ENCODE assay signal across 8 mouse cellular contexts in the genomic region with DNA sequence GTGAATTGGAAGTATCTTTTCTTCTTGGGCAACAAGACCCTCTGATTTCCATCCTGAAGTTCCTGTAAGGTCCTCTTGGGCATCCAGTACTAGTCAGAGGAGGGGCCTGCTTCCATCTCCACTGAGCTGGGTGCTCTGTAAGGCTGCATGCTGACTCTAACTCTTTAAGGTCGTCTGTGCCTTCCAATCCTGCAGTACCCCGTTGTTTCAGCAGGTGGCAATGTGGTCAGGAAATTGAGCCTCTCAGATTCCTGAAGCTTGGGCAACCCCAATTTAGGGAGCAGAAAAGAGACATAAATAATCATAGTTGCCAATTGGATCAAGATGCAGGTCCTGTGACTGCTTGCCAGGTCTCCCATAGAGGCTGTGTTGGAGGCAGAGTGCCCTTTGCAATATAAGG. TPM values are rescaled to one million over a fixed set of nuclear protein-coding genes. Genes with fewer than 3 reads are reported as not detected.
DNase-seq lines count a peak whose midpoint lies in the region; ATAC-seq and TF ChIP-seq lines count a peak whose summit lies in the region.
"Had no signal": no experiment of that assay in that cellular context is flagged by ENCODE, and none has a peak within 500 bp of the region (broad histone marks: within the 10 kb centered on the region; RNA-seq: fewer than 3 reads in every experiment).

No protein-coding gene starts in this region.

- no peaks in the 10 kb centered on the region for H3K27me3 ChIP-seq in G1E (ENCODE audit: insufficient read depth, low read length)
- H3K27me3 ChIP-seq in embryonic facial prominence, embryonic 11.5 days (ENCODE audit: control insufficient read depth, insufficient read depth, low read length) = no peaks in the 10 kb centered on the region; the same call in 1 of the 2 replicates
- H3K27me3 ChIP-seq in hindbrain, embryonic 11.5 days (ENCODE audit: control insufficient read depth, insufficient read depth, low read length) = no peaks in the 10 kb centered on the region
- H3K27me3 ChIP-seq: limb, embryonic 13.5 days had no signal

- no peak for ATAC-seq in G1E (ENCODE audit: extremely low read depth, insufficient number of reproducible peaks, low FRiP score, poor library complexity, severe bottlenecking)
- no peak for ATAC-seq in embryonic facial prominence, embryonic 11.5 days (replicated peaks; ENCODE audit: insufficient number of reproducible peaks, low FRiP score, low TSS enrichment, low read depth)
- ATAC-seq in hindbrain, embryonic 11.5 days (ENCODE audit: low FRiP score) = 0 out of 2 replicates have a peak, but pooled peaks have one; percentile 23
- peak; percentile 69 for ATAC-seq in megakaryocyte, adult 5-6 weeks (ENCODE audit: poor library complexity, severe bottlenecking)

- no peak for DNase-seq in G1E (ENCODE audit: low spot score)
- DNase-seq in adrenal gland, adult 8-10 months = peak; percentile 29
- peak; percentile 85 for DNase-seq in embryonic facial prominence, embryonic 11.5 days (ENCODE audit: low spot score)
- DNase-seq in hindbrain, embryonic 11.5 days (ENCODE audit: low spot score) = peak; percentile 88
- DNase-seq in layer of hippocampus, postnatal 10 days (ENCODE audit: low spot score in 2 of 2) = peak; percentile 87 to 93
- peak; percentile 80 for DNase-seq in right cerebral cortex, postnatal 14 days

- H3K36me3 ChIP-seq in G1E (replicated peaks) = no peaks in the 10 kb centered on the region
- no peaks in the 10 kb centered on the region for H3K36me3 ChIP-seq in embryonic facial prominence, embryonic 11.5 days (replicated peaks; ENCODE audit: control insufficient read depth, insufficient read depth, low read depth, low read length)
- no peaks in the 10 kb centered on the region for H3K36me3 ChIP-seq in hindbrain, embryonic 11.5 days (ENCODE audit: control insufficient read depth, insufficient read depth, low read length)
- H3K36me3 ChIP-seq: limb, embryonic 13.5 days had no signal

- peak; percentile 26; the same call in 1 of the 2 replicates for TF ChIP-seq CTCF in G1E (IDR thresholded peaks at IDR 0.05; ENCODE audit: low read depth, low read length)

- H3K4me1 ChIP-seq in G1E (ENCODE audit: insufficient read depth, low read depth, low read length) = no peaks in the 10 kb centered on the region
- H3K4me1 ChIP-seq in embryonic facial prominence, embryonic 11.5 days (ENCODE audit: control insufficient read depth, insufficient read depth, low read length) = no peaks in the 10 kb centered on the region
- H3K4me1 ChIP-seq in hindbrain, embryonic 11.5 days (replicated peaks; ENCODE audit: control insufficient read depth, insufficient read depth, low read length) = no peaks in the 10 kb centered on the region
- H3K4me1 ChIP-seq: limb, embryonic 13.5 days had no signal

- H3K9ac ChIP-seq in embryonic facial prominence, embryonic 11.5 days (replicated peaks; ENCODE audit: low read length) = no peak overlapping the region
- H3K9ac ChIP-seq in hindbrain, embryonic 11.5 days (ENCODE audit: low read depth, low read length) = no peak overlapping the region
- H3K9ac ChIP-seq: limb, embryonic 13.5 days had no signal

- H3K4me3 ChIP-seq in G1E (ENCODE audit: low read depth, low read length) = no peak overlapping the region
- no peak overlapping the region for H3K4me3 ChIP-seq in embryonic facial prominence, embryonic 11.5 days (ENCODE audit: low read depth, low read length)
- H3K4me3 ChIP-seq in hindbrain, embryonic 11.5 days (ENCODE audit: low read depth, low read length) = no peak overlapping the region
- H3K4me3 ChIP-seq: limb, embryonic 13.5 days had no signal

- WGBS in embryonic facial prominence, embryonic 11.5 days = 0% methylated on average over 2 of the region's 2 CpGs
- 6% methylated on average over 2 of the region's 2 CpGs for WGBS in hindbrain, embryonic 11.5 days

- H3K9me3 ChIP-seq in G1E (replicated peaks) = peaks cover 23% of the 10 kb centered on the region
- no peaks in the 10 kb centered on the region for H3K9me3 ChIP-seq in embryonic facial prominence, embryonic 11.5 days (replicated peaks; ENCODE audit: control insufficient read depth, low read length)
- H3K9me3 ChIP-seq in hindbrain, embryonic 11.5 days (ENCODE audit: control insufficient read depth, low read length) = no peaks in the 10 kb centered on the region
- H3K9me3 ChIP-seq: limb, embryonic 13.5 days had no signal

- H3K4me2 ChIP-seq in embryonic facial prominence, embryonic 11.5 days (ENCODE audit: low read depth, low read length) = no peak overlapping the region
- no peak overlapping the region for H3K4me2 ChIP-seq in hindbrain, embryonic 11.5 days (replicated peaks; ENCODE audit: low read depth, low read length)
- H3K4me2 ChIP-seq: limb, embryonic 13.5 days had no signal

- H3K27ac ChIP-seq in embryonic facial prominence, embryonic 11.5 days (replicated peaks; ENCODE audit: low read depth, low read length) = no peak overlapping the region
- H3K27ac ChIP-seq in hindbrain, embryonic 11.5 days (ENCODE audit: low read depth, low read length) = no peak overlapping the region
- H3K27ac ChIP-seq: limb, embryonic 13.5 days had no signal

RNA-seq across cellular contexts. Expression of a gene that starts 31.5 kb away (rescaled TPM):
- total RNA-seq in G1E (2014; fragmentation: Nextera tagmentation) (15.0 and 17.0 TPM in 2 replicates), G1E (2017) (13.2 and 19.9 TPM in 2 replicates)
- polyA plus RNA-seq in G1E (2012) = 4.1 and 6.8 TPM in 2 replicates
- total RNA-seq in adrenal gland, adult 8-10 months (2022) = 1 to 10 TPM; 1.2 to 2.5 (median 1.4) TPM
- 46.0 and 47.1 TPM in 2 replicates for polyA plus RNA-seq in embryonic facial prominence, embryonic 11.5 days (2014; fragmentation: Nextera tagmentation; extraction: Ambion mirVana)
- 24.6 and 25.8 TPM in 2 replicates for polyA plus RNA-seq in hindbrain, embryonic 11.5 days (2014; fragmentation: Nextera tagmentation; extraction: Ambion mirVana)
- 1 to 10 TPM; 1.8 to 2.1 TPM for total RNA-seq in layer of hippocampus, postnatal 10 days (2021)
- 17.7 and 22.1 TPM in 2 replicates for total RNA-seq in megakaryocyte, adult 5-6 weeks (2015)
- total RNA-seq in megakaryocyte, adult 5-6 weeks (2017) = 41.9 and 50.9 TPM in 2 replicates

Comparison
In these comparisons a context has a peak if more than half of its experiments do, and no peak if none do; other contexts are left out.
1. ATAC-seq: peak in hindbrain, embryonic 11.5 days (single experiment) and megakaryocyte, adult 5-6 weeks (single experiment); none in G1E (single experiment) and embryonic facial prominence, embryonic 11.5 days (single experiment).
2. RNA of a gene that starts 31.5 kb away (total RNA-seq): 17.7 to 50.9 TPM in megakaryocyte, adult 5-6 weeks and 13.2 to 19.9 TPM in G1E; 1.8 to 2.1 TPM in layer of hippocampus, postnatal 10 days and 1.2 to 2.5 TPM in adrenal gland, adult 8-10 months; every median in the first group is over 4 times any median in the second.